In genomic region chr6:72885268-72885667, GRCm38 (mm10) we compare ENCODE assay signal across 27 mouse cellular contexts.
"Had no signal": no experiment of that assay in that cellular context is flagged by ENCODE, and none has a peak within 500 bp of the region (broad histone marks: within the 10 kb centered on the region; RNA-seq: fewer than 3 reads in every experiment).

No protein-coding gene starts in this region.

- H3K4me2 ChIP-seq: embryonic facial prominence, embryonic 12.5 days; embryonic facial prominence, embryonic 13.5 days; embryonic facial prominence, embryonic 15.5 days; forebrain, embryonic 12.5 days; forebrain, embryonic 13.5 days; forebrain, embryonic 15.5 days; heart, embryonic 11.5 days had no signal

- H3K9ac ChIP-seq: embryonic facial prominence, embryonic 12.5 days; embryonic facial prominence, embryonic 13.5 days; embryonic facial prominence, embryonic 15.5 days; forebrain, embryonic 12.5 days; forebrain, embryonic 13.5 days; forebrain, embryonic 15.5 days; forebrain, postnatal 0 days had no signal

- ATAC-seq: forebrain, embryonic 13.5 days; forebrain, embryonic 14.5 days; forebrain, embryonic 15.5 days; forebrain, embryonic 16.5 days; forebrain, postnatal 0 days had no signal

- H3K9me3 ChIP-seq: embryonic facial prominence, embryonic 10.5 days; embryonic facial prominence, embryonic 12.5 days; embryonic facial prominence, embryonic 13.5 days; embryonic facial prominence, embryonic 15.5 days; forebrain, embryonic 10.5 days; forebrain, embryonic 12.5 days; forebrain, embryonic 13.5 days; forebrain, embryonic 15.5 days; heart, embryonic 10.5 days had no signal

- H3K27ac ChIP-seq: embryonic facial prominence, embryonic 10.5 days; embryonic facial prominence, embryonic 12.5 days; embryonic facial prominence, embryonic 13.5 days; embryonic facial prominence, embryonic 15.5 days; forebrain, embryonic 10.5 days; forebrain, embryonic 12.5 days; forebrain, embryonic 13.5 days; forebrain, embryonic 15.5 days; gastrocnemius, adult 2 months; heart, adult 2 months; heart, embryonic 10.5 days had no signal

- H3K36me3 ChIP-seq: embryonic facial prominence, embryonic 12.5 days; embryonic facial prominence, embryonic 15.5 days; forebrain, embryonic 15.5 days; heart, embryonic 10.5 days had no signal

- H3K27me3 ChIP-seq: embryonic facial prominence, embryonic 12.5 days; embryonic facial prominence, embryonic 13.5 days; embryonic facial prominence, embryonic 15.5 days; forebrain, embryonic 12.5 days; forebrain, embryonic 13.5 days; forebrain, embryonic 15.5 days had no signal

- DNase-seq: cerebellum, adult 9-11 months; cerebellum, postnatal 10 days; cerebellum, postnatal 25 days; cerebellum, postnatal 36 days; embryo, embryonic 11 days; forebrain, postnatal 0 days; gastrocnemius, adult 2 months; gastrocnemius, postnatal 10 days; gastrocnemius, postnatal 14 days; gastrocnemius, postnatal 25 days; gastrocnemius, postnatal 36 days; heart, adult 11 months; heart, adult 18-20 months; heart, adult 2 months had no signal

- H3K4me3 ChIP-seq: embryonic facial prominence, embryonic 10.5 days; embryonic facial prominence, embryonic 12.5 days; embryonic facial prominence, embryonic 13.5 days; embryonic facial prominence, embryonic 15.5 days; erythroblast, embryonic 14.5 days; forebrain, embryonic 10.5 days; forebrain, embryonic 12.5 days; forebrain, embryonic 13.5 days; forebrain, embryonic 15.5 days; gastrocnemius, adult 2 months; heart, adult 2 months; heart, embryonic 10.5 days had no signal

- H3K4me1 ChIP-seq: forebrain, embryonic 10.5 days; forebrain, embryonic 12.5 days; forebrain, embryonic 13.5 days; forebrain, embryonic 15.5 days had no signal
